Mouse (Mus musculus): ENCODE data around the gene Acta1.

DNA sequence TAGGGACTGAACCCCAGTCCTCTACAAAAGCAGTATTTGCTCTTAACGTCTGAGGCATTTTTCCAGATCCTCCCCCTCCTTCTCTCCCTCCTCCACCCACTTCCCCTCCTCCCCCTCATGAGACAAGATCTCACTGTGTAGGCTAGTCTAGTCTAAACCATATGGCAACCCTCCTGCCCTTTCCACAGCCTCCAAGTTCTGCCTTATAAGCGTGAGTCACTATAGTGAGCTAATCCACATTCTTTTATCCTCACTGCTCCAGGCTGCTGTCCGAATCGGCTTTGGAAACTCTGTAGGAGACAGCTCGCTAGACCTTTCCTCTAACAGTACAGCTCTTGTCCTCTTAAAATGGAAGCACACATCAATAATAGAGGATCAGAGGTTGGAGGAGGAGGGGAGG is 27.6 kb downstream of the Acta1 start:
- TF ChIP-seq POLR2A (IDR thresholded peaks at IDR 0.05; ENCODE audit: low read depth, low read length) (no peak), CTCF (IDR thresholded peaks at IDR 0.05; ENCODE audit: extremely low read depth, insufficient read length, insufficient replicate concordance, low read depth, low read length) (no peak)
